Mouse (Mus musculus) olfactory bulb, adult 2 months (tissue): Measurements from ENCODE around the gene Ccr9. TPM values are rescaled to one million over a fixed set of nuclear protein-coding genes. Genes with fewer than 3 reads are reported as not detected.
"Not testable (repeated sequence)": the region's sequence is repeated elsewhere in the genome, so short reads cannot be mapped to it uniquely, and the experiment has no call there.

ENCODE experiments used
- H3K27ac ChIP-seq: fragments of 200-500 bp; 2 replicates; pipeline ENCODE4 v1.5.1; 2012; ENCODE audit warnings: low read depth, low read length; ENCODE audit not compliant: insufficient read depth
- H3K4me1 ChIP-seq: fragments of 200-500 bp; 2 replicates; pipeline ENCODE4 v1.6.1; 2012; ENCODE audit warnings: low read length; ENCODE audit not compliant: control insufficient read depth, insufficient read depth
- H3K4me3 ChIP-seq: fragments of 200-500 bp; 2 replicates; pipeline ENCODE4 v1.5.1; 2012; ENCODE audit warnings: mild to moderate bottlenecking, low read depth, low read length, moderate library complexity; ENCODE audit not compliant: insufficient read depth
- CTCF ChIP-seq: fragments of 200-500 bp; IDR thresholded peaks from 2 replicates; pipeline ENCODE4 v1.5.1; 2012; ENCODE audit warnings: low read depth, mild to moderate bottlenecking, low read length, moderate library complexity; ENCODE audit not compliant: insufficient read depth
- POLR2A ChIP-seq: fragments of 200-500 bp; IDR thresholded peaks from 2 replicates; pipeline ENCODE4 v1.6.1; 2012; ENCODE audit warnings: mild to moderate bottlenecking, low read depth, low read length, moderate library complexity; ENCODE audit not compliant: insufficient read depth
- WGBS: fragments of 180-500 bp; shearing (Covaris S2); methylation state at CpG from one replicate; pipeline ENCODE4 v1.1.7; 2018; 5-methylcytosine and 5-hydroxymethylcytosine counted together
- polyA plus RNA-seq: library from polyadenylated mRNA; stranded (reverse); fragments of >200 nt; gene quantifications from 2 replicates; pipeline ENCODE4 v1.2.4, GENCODE M21; 2012; ENCODE audit warnings: low replicate concordance; ENCODE audit not compliant: missing spikeins, insufficient read depth, insufficient read length

Gene Ccr9
- polyA plus RNA-seq, 1 experiment, result not detected

- WGBS, result 53% methylated on average over 4 of the region's 4 CpGs
- H3K4me3 ChIP-seq, result no peak overlapping the region
- no peak overlapping the region for H3K27ac ChIP-seq
- H3K4me1 ChIP-seq, result no peaks in the 10 kb centered on the region
- no peak for TF ChIP-seq CTCF
- TF ChIP-seq POLR2A, result no peak
These were observed 26.9 kb upstream of the Ccr9 start for GRCm38 (mm10) chr9:123651369-123651768.

GRCm38 (mm10) chr9:123657457-123657856 lies 20.8 kb upstream of the Ccr9 start:
- no peak overlapping the region for H3K27ac ChIP-seq
- H3K4me1 ChIP-seq, result no peaks in the 10 kb centered on the region
- no peak for TF ChIP-seq POLR2A
- TF ChIP-seq CTCF, result no peak
- WGBS, result 82% methylated on average over 3 of the region's 3 CpGs
- no peak overlapping the region for H3K4me3 ChIP-seq

- no peak for TF ChIP-seq POLR2A
- TF ChIP-seq CTCF, result no peak
- no peak overlapping the region for H3K27ac ChIP-seq
- H3K4me3 ChIP-seq, result no peak overlapping the region
These were observed 19.3 kb upstream of the Ccr9 start for GRCm38 (mm10) chr9:123658981-123659380.

GRCm38 (mm10) chr9:123659986-123660676 lies 18.1 kb upstream of the Ccr9 start:
- WGBS, result 56% methylated on average over 18 of the region's 18 CpGs
- not testable (repeated sequence) for H3K4me1 ChIP-seq, H3K27ac ChIP-seq, H3K4me3 ChIP-seq

More at GRCm38 (mm10) chr9:123658981-123659380, 19.3 kb upstream of the Ccr9 start:
- H3K4me1 ChIP-seq, result no peaks in the 10 kb centered on the region

- Histone ChIP-seq H3K27ac (no peak overlapping the region), H3K4me3 (no peak overlapping the region), H3K4me1 (no peaks in the 10 kb centered on the region)
- TF ChIP-seq POLR2A, result no peak
- no peak for TF ChIP-seq CTCF
- 50% methylated on average over 5 of the region's 5 CpGs for WGBS
These were observed 12.6 kb upstream of the Ccr9 start for GRCm38 (mm10) chr9:123665645-123666044.

- no peak overlapping the region for H3K27ac ChIP-seq
- H3K4me1 ChIP-seq, result peaks cover 8% of the 10 kb centered on the region
- TF ChIP-seq CTCF, result no peak
- TF ChIP-seq POLR2A, result no peak
- WGBS, result 56% methylated on average over 2 of the region's 2 CpGs
- no peak overlapping the region for H3K4me3 ChIP-seq
These were observed 959 bp downstream of the Ccr9 start for GRCm38 (mm10) chr9:123679198-123679597.

GRCm38 (mm10) chr9:123683704-123684103 lies 5.5 kb downstream of the Ccr9 start:
- 63% methylated on average over 3 of the region's 3 CpGs for WGBS
- TF ChIP-seq POLR2A (no peak), CTCF (no peak)
- no peak overlapping the region for H3K27ac ChIP-seq
- H3K4me1 ChIP-seq, result peaks cover 2% of the 10 kb centered on the region
- H3K4me3 ChIP-seq, result no peak overlapping the region

GRCm38 (mm10) chr9:123686206-123686605 lies 8.0 kb downstream of the Ccr9 start:
- 72% methylated on average over 5 of the region's 5 CpGs for WGBS
- H3K27ac ChIP-seq, result no peak overlapping the region
- no peak for TF ChIP-seq POLR2A
- TF ChIP-seq CTCF, result no peak
- H3K4me3 ChIP-seq, result no peak overlapping the region
- no peaks in the 10 kb centered on the region for H3K4me1 ChIP-seq

- H3K4me3 ChIP-seq, result no peak overlapping the region
- TF ChIP-seq CTCF (no peak), POLR2A (no peak)
These were observed 10.0 kb downstream of the Ccr9 start for GRCm38 (mm10) chr9:123688227-123688626.

GRCm38 (mm10) chr9:123695634-123696302 lies 17.5 kb downstream of the Ccr9 start:
- no peak overlapping the region for H3K4me3 ChIP-seq
- H3K27ac ChIP-seq, result no peak overlapping the region
- TF ChIP-seq POLR2A (no peak), CTCF (no peak)
- 64% methylated on average over 3 of the region's 3 CpGs for WGBS
- H3K4me1 ChIP-seq, result no peaks in the 10 kb centered on the region

More at GRCm38 (mm10) chr9:123688227-123688626, 10.0 kb downstream of the Ccr9 start:
- 80% methylated on average over 1 of the region's 1 CpGs for WGBS
- Histone ChIP-seq H3K4me1 (no peaks in the 10 kb centered on the region), H3K27ac (no peak overlapping the region)
